Mouse (Mus musculus): ENCODE data around the gene Btg1-ps1.

DNA sequence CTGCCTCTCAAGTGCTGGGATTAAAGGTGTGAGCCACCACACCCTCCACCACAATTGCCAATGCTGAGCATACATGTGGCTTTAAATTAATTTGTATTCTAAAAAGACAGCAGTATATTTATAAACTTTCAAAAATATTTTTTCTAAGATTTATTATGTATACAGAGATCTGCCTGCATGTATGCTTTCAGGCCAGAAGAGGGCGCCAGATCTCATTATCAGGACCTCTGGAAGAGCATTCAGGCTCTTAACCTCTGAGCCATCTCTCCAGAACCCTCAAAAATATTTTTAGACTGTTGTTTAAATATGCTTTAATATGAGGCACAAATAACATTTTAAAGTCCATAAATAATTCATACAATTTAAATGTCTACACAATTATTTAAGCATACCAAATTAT is 42.9 kb upstream of the Btg1-ps1 start:
- no peak for TF ChIP-seq NRF1 (IDR thresholded peaks at IDR 0.05; ENCODE audit: insufficient read depth, low read depth, low read length, poor library complexity, severe bottlenecking)
- TF ChIP-seq CTCF (IDR thresholded peaks at IDR 0.05 in 2 of 3, conservative IDR thresholded peaks at IDR 0.05 in 1 of 3; ENCODE audit: control insufficient read depth in 1 of 3, insufficient read depth in 1 of 3, low read depth in 2 of 3, low read length in 3 of 3, poor library complexity in 1 of 3, severe bottlenecking in 1 of 3) = peak; percentile 41 to 52 (median 48)
- TF ChIP-seq EP300 (IDR thresholded peaks at IDR 0.05; ENCODE audit: low read depth in 1 of 2, low read length in 2 of 2) = no peak
- TF ChIP-seq POLR2A (IDR thresholded peaks at IDR 0.05; ENCODE audit: control insufficient read depth in 1 of 2, insufficient read depth in 1 of 2, low read depth in 1 of 2, low read length in 2 of 2, poor library complexity in 1 of 2) = no peak
- TF ChIP-seq RAD21 (IDR thresholded peaks at IDR 0.05; ENCODE audit: low read depth, low read length) = peak; percentile 40
- TF ChIP-seq TBP (IDR thresholded peaks at IDR 0.05; ENCODE audit: low read depth, low read length) = no peak
